Mouse (Mus musculus): ENCODE results near the gene Gm17304.

DNA sequence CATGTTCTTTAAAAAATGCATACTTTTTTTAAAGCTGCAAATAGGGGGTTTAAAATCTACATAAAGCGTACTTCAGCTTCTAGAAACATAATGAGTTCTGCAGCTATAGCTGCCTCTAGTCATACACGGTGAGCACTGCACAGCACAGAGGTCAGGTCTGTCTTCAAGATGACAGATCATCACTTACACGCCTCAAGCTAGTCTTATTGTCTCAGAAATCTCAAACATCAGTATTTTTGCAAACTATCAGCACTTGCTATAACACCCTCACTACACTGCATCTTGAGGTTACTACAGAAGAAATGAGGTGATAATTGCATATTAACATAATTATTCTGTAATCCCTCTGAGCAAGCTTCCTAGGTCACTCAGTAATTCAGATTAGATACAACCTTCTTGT is 33.0 kb downstream of the Gm17304 start:
- no peak for TF ChIP-seq CTCF (conservative IDR thresholded peaks at IDR 0.05; ENCODE audit: insufficient read depth, insufficient read length, low read depth, low read length)
- no peak for TF ChIP-seq POLR2A (IDR thresholded peaks at IDR 0.05; ENCODE audit: low read depth, low read length)

Measured in kidney, adult 2 months (tissue).